Mouse (Mus musculus): ENCODE measurements around the gene Arhgef38. TPM values are rescaled to one million over a fixed set of nuclear protein-coding genes. Genes with fewer than 3 reads are reported as not detected.

The Arhgef38 gene
- total RNA-seq (2023), result not detected in 2 replicates

DNA sequence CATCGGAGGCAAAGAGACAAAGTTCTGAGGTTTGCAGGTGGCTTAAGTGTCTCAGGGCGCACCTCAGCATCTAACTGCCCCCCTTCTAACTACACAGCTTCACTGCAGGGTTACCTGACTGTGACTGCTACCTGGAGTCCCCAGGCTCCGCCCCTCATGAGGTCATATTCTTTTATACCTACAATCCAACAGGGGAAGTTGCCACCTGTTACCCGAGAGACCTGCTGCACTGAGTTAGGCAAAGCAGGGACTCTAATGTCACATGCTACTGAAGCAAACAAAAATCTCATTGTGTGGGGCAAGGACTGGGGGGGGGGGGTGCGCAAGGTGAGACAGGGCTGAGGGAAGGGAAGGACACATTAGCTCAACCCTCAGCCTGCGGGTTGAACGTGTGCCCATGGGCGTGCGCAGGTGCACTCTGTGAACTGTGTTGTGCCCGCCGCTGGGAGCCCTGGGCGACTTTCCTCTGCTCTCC lies at the start of gene Arhgef38:
Gene Arhgef38, minus strand, starts transcription at position 129 of the 475 bp plus-strand sequence.

DNA sequence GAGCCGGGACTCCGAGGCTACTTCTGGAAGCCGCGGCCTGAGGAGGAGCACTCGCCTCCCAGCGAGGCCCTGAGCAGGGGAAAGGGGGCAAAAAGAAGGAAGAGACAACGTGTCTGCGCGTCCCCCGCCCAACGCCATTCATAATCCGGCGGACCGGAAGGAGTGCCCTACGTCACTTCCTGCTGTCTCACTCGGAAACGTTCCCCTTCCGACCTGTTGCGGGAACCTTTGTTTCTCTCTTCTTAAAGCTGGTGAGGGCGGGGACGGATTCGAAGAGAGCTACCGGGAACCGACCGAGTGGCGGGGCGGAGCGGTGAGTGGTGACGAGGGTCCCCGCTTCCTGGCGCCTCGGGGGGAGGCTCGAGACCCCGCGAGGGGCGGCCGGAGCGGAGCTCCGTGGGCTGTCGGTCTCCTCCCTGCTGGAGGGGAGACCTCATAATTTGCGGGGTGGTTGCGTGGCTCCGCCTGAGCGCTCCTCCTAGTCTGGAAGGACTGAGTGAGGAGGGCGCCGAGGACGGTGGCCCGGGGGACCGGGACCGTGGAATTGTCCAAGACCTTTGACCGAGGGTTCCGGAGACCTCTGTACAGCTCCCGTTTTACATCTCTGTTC lies 143.0 kb downstream of the Arhgef38 start, which contains the start of the genes Ints12 and Gstcd:
Gene Ints12, plus strand, starts transcription at position 177 of the 610 bp plus-strand sequence.
Gene Gstcd, minus strand, starts transcription at position 370 of the 610 bp plus-strand sequence.

Other genes with a start within 250 kb of the Arhgef38 start
- 45.0 and 55.6 TPM in 2 replicates for gene Ints12, start 143.1 kb downstream of the Arhgef38 start, total RNA-seq (2023)
- 7.3 and 9.5 TPM in 2 replicates for gene Gstcd, start 142.9 kb downstream of the Arhgef38 start, total RNA-seq (2023)
- gene Ppa2, start 75.2 kb upstream of the Arhgef38 start, total RNA-seq (2023), result 9.6 and 12.0 TPM in 2 replicates